ENCODE assay signal across 9 mouse cellular contexts in the genomic region with DNA sequence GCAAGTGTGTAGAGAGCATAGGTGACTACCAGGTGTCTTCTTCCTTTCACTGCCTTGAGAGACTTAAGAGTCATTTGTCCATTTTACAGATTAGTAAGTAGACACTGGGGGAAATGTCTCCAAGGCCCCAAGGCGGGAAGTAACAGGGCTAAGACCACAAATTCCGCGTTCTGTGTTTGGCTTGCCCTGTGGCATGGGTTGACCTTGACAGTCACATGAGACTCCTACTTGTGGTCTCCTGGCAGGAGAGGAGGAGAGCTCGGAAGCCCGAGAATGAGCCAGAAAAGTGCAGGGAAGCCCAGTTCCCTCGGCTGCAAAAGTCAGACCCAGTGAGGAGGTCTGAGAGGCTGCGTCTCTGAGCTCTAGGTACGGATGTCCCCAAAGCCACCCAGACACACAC. TPM values are rescaled to one million over a fixed set of nuclear protein-coding genes. Genes with fewer than 3 reads are reported as not detected.
DNase-seq lines count a peak whose midpoint lies in the region; ATAC-seq and TF ChIP-seq lines count a peak whose summit lies in the region.
"Had no signal": no experiment of that assay in that cellular context is flagged by ENCODE, and none has a peak within 500 bp of the region (broad histone marks: within the 10 kb centered on the region; RNA-seq: fewer than 3 reads in every experiment).

No protein-coding gene starts in this region.

- H3K9me3 ChIP-seq in forebrain, embryonic 13.5 days (replicated peaks), result no peaks in the 10 kb centered on the region
- no peaks in the 10 kb centered on the region for H3K9me3 ChIP-seq in midbrain, embryonic 15.5 days

- peak overlapping the region; percentile 89; the same call in 1 of the 2 replicates for H3K27ac ChIP-seq in heart, adult 2 months
- no peak overlapping the region for H3K27ac ChIP-seq in forebrain, embryonic 13.5 days
- H3K27ac ChIP-seq in midbrain, embryonic 15.5 days, result no peak overlapping the region

- TF ChIP-seq POLR2A in heart, adult 2 months (IDR thresholded peaks at IDR 0.05; ENCODE audit: insufficient read depth, low read depth, low read length), result no peak; the same call in 1 of the 2 replicates

- H3K4me1 ChIP-seq in heart, adult 2 months (ENCODE audit: control insufficient read depth, insufficient read depth, low read length), result peaks cover 5% of the 10 kb centered on the region
- peaks cover 35% of the 10 kb centered on the region for H3K4me1 ChIP-seq in forebrain, embryonic 13.5 days
- peaks cover 29% of the 10 kb centered on the region for H3K4me1 ChIP-seq in midbrain, embryonic 15.5 days

- peak overlapping the region; percentile 92 for H3K4me2 ChIP-seq in forebrain, embryonic 13.5 days
- peak overlapping the region; percentile 91 for H3K4me2 ChIP-seq in midbrain, embryonic 15.5 days

- H3K4me3 ChIP-seq in heart, adult 2 months, result no peak overlapping the region
- H3K4me3 ChIP-seq in forebrain, embryonic 13.5 days, result peak overlapping the region; percentile 100
- H3K4me3 ChIP-seq in midbrain, embryonic 15.5 days, result peak overlapping the region; percentile 97; the same call in 1 of the 2 replicates

- 68% methylated on average over 8 of the region's 8 CpGs for WGBS in heart, adult 2 months
- WGBS in forebrain, embryonic 13.5 days, result 83% methylated on average over 8 of the region's 8 CpGs
- WGBS in midbrain, embryonic 15.5 days, result 92% methylated on average over 8 of the region's 8 CpGs

- no peak for TF ChIP-seq CTCF in heart, adult 2 months (IDR thresholded peaks at IDR 0.05)

- H3K36me3 ChIP-seq in heart, adult 2 months (ENCODE audit: control insufficient read depth, insufficient read depth, low read length), result no peaks in the 10 kb centered on the region
- H3K36me3 ChIP-seq in forebrain, embryonic 13.5 days (ENCODE audit: poor library complexity, severe bottlenecking), result peaks cover 44% of the 10 kb centered on the region
- peaks cover 40% of the 10 kb centered on the region for H3K36me3 ChIP-seq in midbrain, embryonic 15.5 days (replicated peaks)

- no peak for TF ChIP-seq EP300 in heart, adult 2 months (IDR thresholded peaks at IDR 0.05; ENCODE audit: insufficient read depth, low read depth, low read length)

- DNase-seq in heart, adult 2 months, result no peak
- no peak for DNase-seq in heart, postnatal 14 days
- peak; percentile 44 for DNase-seq in kidney, adult 9 months
- no peak for DNase-seq in urinary bladder, postnatal 36 days (ENCODE audit: low spot score in 2 of 2)
- no peak for DNase-seq in left cerebral cortex, adult 9 months (ENCODE audit: low spot score in 2 of 2)
- DNase-seq in left cerebral cortex, postnatal 36 days (ENCODE audit: low spot score in 2 of 2), result no peak
- DNase-seq: B cell, adult 2 months had no signal

- no peaks in the 10 kb centered on the region for H3K27me3 ChIP-seq in heart, adult 2 months (ENCODE audit: control insufficient read depth, insufficient read depth, low read length)
- H3K27me3 ChIP-seq in forebrain, embryonic 13.5 days, result no peaks in the 10 kb centered on the region
- no peaks in the 10 kb centered on the region for H3K27me3 ChIP-seq in midbrain, embryonic 15.5 days (replicated peaks)

- ATAC-seq in forebrain, embryonic 13.5 days, result no peak
- no peak for ATAC-seq in midbrain, embryonic 15.5 days (replicated peaks)

- intact Hi-C loops in heart, adult 2 months (cut with DNase I), result loop anchor here (5.0 kb wide), 1 partner anchor 266 kb away; a partner anchor contains a TSS
- intact Hi-C loops in heart, postnatal 14 days (cut with DNase I), result no loop called here
- intact Hi-C loops in left cerebral cortex, postnatal 36 days (cut with DNase I), result no loop called here

- no peak overlapping the region for H3K9ac ChIP-seq in heart, adult 2 months (ENCODE audit: low read depth, low read length)
- H3K9ac ChIP-seq in forebrain, embryonic 13.5 days, result peak overlapping the region; percentile 96; the same call in 1 of the 2 replicates
- peak overlapping the region; percentile 96; the same call in 1 of the 2 replicates for H3K9ac ChIP-seq in midbrain, embryonic 15.5 days

- H3K79me2 ChIP-seq in heart, adult 2 months (replicated peaks; ENCODE audit: control insufficient read depth, insufficient read depth, low read length), result no peaks in the 10 kb centered on the region

RNA-seq across cellular contexts. Expression of a gene that starts 2.1 kb away (rescaled TPM):
- 10 to 100 TPM; 17.7 to 24.9 TPM for total RNA-seq in heart, adult 2 months (2021)
- 12.5 and 20.9 TPM in 2 replicates for polyA plus RNA-seq in heart, adult 2 months (2012; rRNA removed)
- total RNA-seq in heart, postnatal 14 days (2021), result 10 to 100 TPM; 28.8 to 29.1 TPM
- 18.6 and 22.0 TPM in 2 replicates for polyA plus RNA-seq in forebrain, embryonic 13.5 days (2015; fragmentation: Nextera tagmentation; extraction: Ambion mirVana)
- polyA plus RNA-seq in midbrain, embryonic 15.5 days (2015; fragmentation: Nextera tagmentation; extraction: Ambion mirVana), result 25.5 and 26.6 TPM in 2 replicates
- 10 to 100 TPM; 22.1 to 24.7 TPM for total RNA-seq in left cerebral cortex, postnatal 36 days (2021)

RNA-seq across cellular contexts. Expression of a gene that starts 24.9 kb away (rescaled TPM):
- total RNA-seq in heart, adult 2 months (2021), result 10 to 100 TPM; 41.0 to 44.8 TPM
- polyA plus RNA-seq in heart, adult 2 months (2012; rRNA removed), result 18.2 and 27.3 TPM in 2 replicates
- 10 to 100 TPM; 46.5 to 53.9 TPM for total RNA-seq in heart, postnatal 14 days (2021)
- polyA plus RNA-seq in forebrain, embryonic 13.5 days (2015; fragmentation: Nextera tagmentation; extraction: Ambion mirVana), result 43.1 and 51.9 TPM in 2 replicates
- polyA plus RNA-seq in midbrain, embryonic 15.5 days (2015; fragmentation: Nextera tagmentation; extraction: Ambion mirVana), result 47.9 and 51.1 TPM in 2 replicates
- total RNA-seq in left cerebral cortex, postnatal 36 days (2021), result 10 to 100 TPM; 63.1 to 81.0 TPM

RNA-seq across cellular contexts. Expression of a gene that starts 25.1 kb away (rescaled TPM):
- 10 to 100 TPM; 10.4 to 11.7 TPM for total RNA-seq in heart, adult 2 months (2021)
- 10.6 and 11.4 TPM in 2 replicates for polyA plus RNA-seq in heart, adult 2 months (2012; rRNA removed)
- 10 to 100 TPM in 1 of 2 experiments, 1 to 10 TPM in 1; 8.8 to 12.6 TPM for total RNA-seq in heart, postnatal 14 days (2021)
- polyA plus RNA-seq in forebrain, embryonic 13.5 days (2015; fragmentation: Nextera tagmentation; extraction: Ambion mirVana), result 13.8 and 15.6 TPM in 2 replicates
- 10.8 and 10.9 TPM in 2 replicates for polyA plus RNA-seq in midbrain, embryonic 15.5 days (2015; fragmentation: Nextera tagmentation; extraction: Ambion mirVana)
- 1 to 10 TPM; 9.3 to 9.7 TPM for total RNA-seq in left cerebral cortex, postnatal 36 days (2021)

RNA-seq across cellular contexts. Expression of a gene that starts 40.4 kb away (rescaled TPM):
- 10 to 100 TPM; 13.9 to 17.5 TPM for total RNA-seq in heart, adult 2 months (2021)
- 30.1 and 40.1 TPM in 2 replicates for polyA plus RNA-seq in heart, adult 2 months (2012; rRNA removed)
- total RNA-seq in heart, postnatal 14 days (2021), result 10 to 100 TPM; 19.2 to 20.2 TPM
- polyA plus RNA-seq in forebrain, embryonic 13.5 days (2015; fragmentation: Nextera tagmentation; extraction: Ambion mirVana), result 58.6 and 63.4 TPM in 2 replicates
- 60.0 and 61.0 TPM in 2 replicates for polyA plus RNA-seq in midbrain, embryonic 15.5 days (2015; fragmentation: Nextera tagmentation; extraction: Ambion mirVana)
- total RNA-seq in left cerebral cortex, postnatal 36 days (2021), result 10 to 100 TPM; 69.2 to 81.4 TPM

RNA-seq across cellular contexts. Expression of a gene that starts 52.3 kb away (rescaled TPM):
- not detected for total RNA-seq in heart, adult 2 months (2021)
- polyA plus RNA-seq in heart, adult 2 months (2012; rRNA removed), result not detected in 2 replicates
- total RNA-seq in heart, postnatal 14 days (2021), result not detected
- 5.0 and 5.7 TPM in 2 replicates for polyA plus RNA-seq in forebrain, embryonic 13.5 days (2015; fragmentation: Nextera tagmentation; extraction: Ambion mirVana)
- polyA plus RNA-seq in midbrain, embryonic 15.5 days (2015; fragmentation: Nextera tagmentation; extraction: Ambion mirVana), result 5.7 and 6.3 TPM in 2 replicates
- 1 to 10 TPM in 1 of 2 experiments, not detected in 1; 3.4 TPM for total RNA-seq in left cerebral cortex, postnatal 36 days (2021)
